Mouse (Mus musculus): ENCODE measurements around the gene Ipmk.

The Ipmk gene

DNA sequence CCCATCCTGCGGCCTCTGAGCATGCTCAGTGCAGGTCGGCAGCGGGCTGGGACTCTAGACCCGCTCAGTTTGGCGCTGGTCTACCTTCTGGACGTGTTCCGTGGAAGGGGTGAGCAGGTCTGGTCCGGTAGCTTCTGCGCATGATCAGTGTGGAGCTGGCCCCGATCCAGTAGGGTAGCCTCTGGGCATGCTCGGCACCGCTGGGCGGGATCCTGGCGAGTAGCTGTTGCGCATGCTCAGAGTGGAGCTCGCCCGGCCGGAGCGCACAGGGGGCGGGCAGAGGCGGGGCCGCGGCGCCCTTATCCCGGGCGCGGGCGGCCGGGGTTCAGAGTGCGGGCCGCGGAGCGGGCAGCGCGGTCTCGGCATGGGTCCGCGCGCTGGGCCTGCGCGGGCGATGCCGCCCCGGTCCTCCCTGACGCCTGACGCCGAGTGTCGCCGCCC is at the start of gene Ipmk:
Gene Ipmk, plus strand, starts transcription at position 255 of the 441 bp plus-strand sequence.
- ATAC-seq (ENCODE audit: insufficient number of reproducible peaks, low FRiP score, low TSS enrichment), result peak; percentile 80

GRCm38 (mm10) chr10:71300161-71300560 is 47.4 kb upstream of the Ipmk start:
- peak; percentile 61 for ATAC-seq (ENCODE audit: insufficient number of reproducible peaks, low FRiP score, low TSS enrichment)

DNA sequence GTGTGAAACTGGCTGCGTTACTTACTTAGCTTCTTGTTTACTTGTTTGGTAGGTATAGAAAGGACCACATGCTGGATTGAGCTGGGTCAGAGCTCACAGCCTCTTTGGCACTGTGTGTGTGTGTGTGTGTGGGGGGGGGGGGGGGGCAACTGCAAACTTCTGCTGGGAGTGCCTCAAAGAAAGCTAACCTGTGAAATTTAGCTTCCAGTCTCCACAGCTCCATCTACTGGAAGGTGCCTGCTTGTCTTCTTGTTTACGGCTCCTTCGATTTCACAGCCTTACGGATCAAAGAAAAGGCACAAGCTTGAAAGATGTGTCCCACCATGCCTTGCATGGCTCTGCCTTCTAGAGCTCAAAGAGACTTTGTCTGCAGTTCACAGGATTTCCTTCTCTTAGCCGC is 45.1 kb upstream of the Ipmk start:
- ATAC-seq (ENCODE audit: insufficient number of reproducible peaks, low FRiP score, low TSS enrichment), result no peak

GRCm38 (mm10) chr10:71306190-71306589 is 41.4 kb upstream of the Ipmk start:
- ATAC-seq (ENCODE audit: insufficient number of reproducible peaks, low FRiP score, low TSS enrichment), result 0 out of 2 replicates have a peak, but pooled peaks have one; percentile 45

- ATAC-seq (ENCODE audit: insufficient number of reproducible peaks, low FRiP score, low TSS enrichment), result no peak
These were observed 40.8 kb upstream of the Ipmk start for GRCm38 (mm10) chr10:71306759-71307158.

GRCm38 (mm10) chr10:71308199-71308598 is 39.4 kb upstream of the Ipmk start:
- no peak for ATAC-seq (ENCODE audit: insufficient number of reproducible peaks, low FRiP score, low TSS enrichment)

- ATAC-seq (ENCODE audit: insufficient number of reproducible peaks, low FRiP score, low TSS enrichment), result no peak
These were observed 37.3 kb upstream of the Ipmk start for GRCm38 (mm10) chr10:71310288-71310687.

DNA sequence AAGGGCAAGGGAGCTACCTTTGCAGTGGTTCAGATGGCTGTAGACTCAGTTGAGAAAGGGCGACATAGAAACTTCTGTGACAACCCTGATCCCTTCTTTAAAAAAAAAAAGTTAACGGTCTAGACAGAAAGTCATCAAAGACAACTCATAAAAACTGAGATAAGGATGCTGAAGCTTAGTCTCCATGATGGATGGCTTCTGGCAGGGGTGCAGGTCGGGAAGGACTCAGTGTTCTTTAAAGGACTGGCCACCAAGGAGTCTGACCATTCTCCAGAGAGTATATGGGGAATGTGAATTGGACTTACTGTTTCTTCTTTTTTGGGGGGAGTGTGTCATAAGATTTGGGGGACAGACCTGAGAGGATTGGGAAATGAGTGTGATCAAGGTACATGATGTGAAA is 33.0 kb upstream of the Ipmk start:
- no peak for ATAC-seq (ENCODE audit: insufficient number of reproducible peaks, low FRiP score, low TSS enrichment)

- peak; percentile 31 for ATAC-seq (ENCODE audit: insufficient number of reproducible peaks, low FRiP score, low TSS enrichment)
These were observed 31.5 kb upstream of the Ipmk start for GRCm38 (mm10) chr10:71316056-71316455.

GRCm38 (mm10) chr10:71316497-71316896 is 31.1 kb upstream of the Ipmk start:
- no peak for ATAC-seq (ENCODE audit: insufficient number of reproducible peaks, low FRiP score, low TSS enrichment)

- ATAC-seq (ENCODE audit: insufficient number of reproducible peaks, low FRiP score, low TSS enrichment), result no peak
These were observed 23.9 kb upstream of the Ipmk start for GRCm38 (mm10) chr10:71323669-71324068.

DNA sequence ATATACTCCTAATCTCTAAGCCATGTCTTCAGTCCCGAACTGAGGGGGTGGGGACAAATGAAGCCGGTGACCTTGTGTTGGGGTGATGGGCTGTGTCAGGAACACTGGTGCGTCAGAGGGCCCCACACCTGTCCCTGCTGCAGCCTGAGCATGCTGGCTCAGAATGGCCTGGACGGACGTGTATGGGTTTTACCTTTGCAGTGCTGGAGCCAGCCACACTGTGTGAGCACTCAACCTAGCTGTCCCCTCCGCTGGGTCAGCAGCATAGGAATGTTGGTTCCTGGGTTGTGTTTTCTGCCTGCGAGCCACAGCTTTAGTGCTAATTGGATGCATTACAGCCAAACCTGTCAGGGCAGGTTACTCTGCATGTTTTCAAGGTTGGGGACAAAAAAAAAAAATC is 21.4 kb upstream of the Ipmk start:
- ATAC-seq (ENCODE audit: insufficient number of reproducible peaks, low FRiP score, low TSS enrichment), result no peak

DNA sequence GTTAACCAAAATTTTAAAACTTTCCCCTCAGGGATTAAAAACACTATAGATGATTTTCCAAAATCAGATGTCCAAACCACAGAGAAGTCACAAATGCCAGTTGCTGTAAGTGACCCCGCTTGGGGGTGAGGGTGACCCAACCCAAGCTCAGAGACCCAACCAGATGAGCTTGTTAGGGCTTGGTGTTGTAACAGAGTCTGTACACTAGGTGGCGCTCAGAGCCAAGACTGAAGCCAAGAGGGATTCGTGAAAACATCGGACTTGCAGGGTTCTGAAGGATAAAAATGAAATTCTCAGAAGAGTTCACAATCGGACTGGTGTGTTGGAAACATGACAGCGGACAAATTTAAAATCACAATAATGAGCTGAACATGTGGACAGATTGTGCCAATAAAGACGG is 20.8 kb upstream of the Ipmk start:
- ATAC-seq (ENCODE audit: insufficient number of reproducible peaks, low FRiP score, low TSS enrichment), result peak; percentile 57; the same call in 1 of the 2 replicates

- ATAC-seq (ENCODE audit: insufficient number of reproducible peaks, low FRiP score, low TSS enrichment), result no peak
These were observed 20.2 kb upstream of the Ipmk start for GRCm38 (mm10) chr10:71327386-71327785.

DNA sequence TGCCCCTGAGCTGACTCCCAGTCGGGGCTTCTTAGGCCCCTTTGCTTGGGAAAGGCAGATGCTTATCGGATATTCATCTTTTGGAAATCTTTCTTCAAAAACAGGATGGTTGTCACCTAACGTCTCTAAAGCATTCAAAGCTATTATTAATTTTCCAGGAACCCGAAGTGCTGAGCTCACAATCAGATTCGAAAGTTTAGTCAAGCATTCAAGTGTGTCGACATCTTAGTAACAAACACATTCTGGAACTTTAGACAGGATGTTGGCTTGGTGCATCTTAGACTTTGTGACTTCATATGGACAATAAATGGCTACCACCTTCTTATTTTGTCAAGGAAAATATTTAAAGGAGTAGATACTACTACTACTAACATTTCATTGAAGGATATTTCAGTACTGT is 19.2 kb upstream of the Ipmk start:
- no peak for ATAC-seq (ENCODE audit: insufficient number of reproducible peaks, low FRiP score, low TSS enrichment)

GRCm38 (mm10) chr10:71328870-71329269 is 18.7 kb upstream of the Ipmk start:
- ATAC-seq (ENCODE audit: insufficient number of reproducible peaks, low FRiP score, low TSS enrichment), result no peak

DNA sequence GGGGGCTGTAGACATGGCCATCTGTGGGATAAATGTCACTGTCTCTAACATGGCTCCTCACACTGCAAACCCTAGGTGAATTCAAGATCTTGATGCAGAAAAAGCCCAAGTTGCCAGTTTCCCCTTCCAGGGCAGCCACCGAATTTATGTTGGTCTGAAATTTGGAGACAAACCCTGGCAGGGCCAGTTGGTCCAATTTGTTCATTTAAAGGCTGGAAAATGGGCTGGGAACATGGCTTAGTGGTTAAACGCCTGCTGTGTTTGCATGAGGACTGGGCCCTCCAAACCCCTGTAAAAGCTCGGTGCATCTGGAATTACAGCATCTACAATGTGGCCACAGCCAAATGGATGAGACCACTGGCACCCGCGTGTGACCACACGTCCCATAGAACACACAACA is 18.3 kb upstream of the Ipmk start:
- ATAC-seq (ENCODE audit: insufficient number of reproducible peaks, low FRiP score, low TSS enrichment), result no peak

DNA sequence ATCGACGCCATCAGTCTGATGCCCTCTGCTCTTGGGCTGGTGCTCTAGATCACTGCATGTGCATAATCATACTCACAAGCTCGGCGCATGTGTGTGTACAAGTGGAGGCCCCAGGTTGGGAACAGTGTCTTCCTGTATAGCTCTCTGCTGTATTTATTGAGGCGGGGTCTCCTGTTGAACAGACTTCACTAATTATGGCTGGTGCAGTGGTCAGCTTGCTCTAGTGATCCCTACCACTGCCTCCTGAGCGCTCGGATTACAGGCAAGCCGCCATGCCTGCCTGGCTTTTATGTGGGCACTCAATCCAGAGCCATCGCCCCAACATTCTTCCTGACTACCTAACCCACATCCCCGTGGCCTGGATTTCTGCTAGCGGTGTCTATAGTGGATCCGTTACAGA is 17.5 kb upstream of the Ipmk start:
- no peak for ATAC-seq (ENCODE audit: insufficient number of reproducible peaks, low FRiP score, low TSS enrichment)

- no peak for ATAC-seq (ENCODE audit: insufficient number of reproducible peaks, low FRiP score, low TSS enrichment)
These were observed 15.7 kb upstream of the Ipmk start for GRCm38 (mm10) chr10:71331908-71332307.

DNA sequence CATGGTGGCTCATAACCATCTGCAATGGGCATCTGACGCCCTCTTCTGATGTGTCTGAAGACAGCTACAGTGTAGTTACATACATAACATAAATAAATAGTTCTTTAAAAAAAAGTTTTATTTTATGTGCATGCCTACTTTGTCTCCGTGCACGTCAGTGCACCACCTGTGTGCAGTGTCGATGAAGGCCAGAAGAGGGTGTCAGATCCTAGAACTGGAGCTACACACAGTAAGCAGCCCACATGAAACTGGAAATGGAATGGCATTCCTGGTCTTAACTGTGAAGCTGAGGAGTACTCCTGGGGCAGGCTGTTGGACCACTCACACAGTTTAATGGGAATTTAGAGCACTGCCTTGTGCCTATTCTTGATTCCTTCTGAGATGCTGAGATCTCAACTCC is 15.2 kb upstream of the Ipmk start:
- no peak for ATAC-seq (ENCODE audit: insufficient number of reproducible peaks, low FRiP score, low TSS enrichment)

DNA sequence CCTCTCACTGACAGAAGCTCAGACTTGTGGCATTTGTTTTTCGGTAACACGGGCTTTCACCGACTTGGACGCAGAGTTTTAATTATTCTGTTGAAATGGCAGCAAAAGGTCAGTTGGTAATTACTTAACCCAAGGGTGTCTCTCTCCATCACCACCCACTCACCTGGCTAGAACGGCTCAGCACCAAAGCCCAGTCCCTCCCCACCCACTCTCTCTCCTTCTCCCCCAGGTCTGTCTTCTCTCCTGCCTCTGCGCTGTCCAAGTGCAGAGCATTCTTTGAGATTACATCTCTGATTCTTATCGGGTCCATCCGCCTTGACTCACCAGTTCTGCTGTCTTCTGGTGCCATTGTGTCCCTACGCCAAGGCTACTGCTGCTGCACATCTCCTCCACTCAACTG is 14.7 kb upstream of the Ipmk start:
- no peak for ATAC-seq (ENCODE audit: insufficient number of reproducible peaks, low FRiP score, low TSS enrichment)

DNA sequence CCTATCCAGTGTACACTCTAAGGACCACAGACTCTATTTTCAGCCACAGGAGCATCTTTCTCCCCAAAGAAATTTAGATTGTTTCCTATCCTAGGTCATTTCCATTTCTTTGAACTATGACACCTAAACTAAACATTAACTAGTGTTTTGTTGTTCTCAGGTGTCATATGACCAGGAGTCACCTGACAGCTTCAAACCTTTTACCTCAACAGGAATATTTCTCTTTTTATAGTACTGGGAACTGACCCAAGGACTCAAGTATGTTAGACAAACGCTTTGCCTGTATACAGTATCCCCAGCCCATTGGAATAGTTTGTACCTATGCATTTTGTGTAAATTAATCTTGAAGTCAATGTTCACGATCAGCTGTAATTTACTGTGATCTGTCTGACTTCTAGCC is 9.8 kb upstream of the Ipmk start:
- ATAC-seq (ENCODE audit: insufficient number of reproducible peaks, low FRiP score, low TSS enrichment), result no peak
